Mouse (Mus musculus) hindbrain, embryonic 11.5 days (tissue): ENCODE measurements at regions not wholly inside any gene's neighbourhood (a gene's known extent, or its start where the extent isn't known, plus 50 kb on each side); places are given as distances from the start of the nearest gene placed in this dataset.

Experiments
- ATAC-seq: fragments of 200-750 bp; cut with Nextera tagmentation; 2 replicates; pipeline ENCODE4 v1.8.0; 2017; ENCODE audit warnings: mild to moderate bottlenecking, moderate TSS enrichment, moderate library complexity; ENCODE audit not compliant: low FRiP score
- DNase-seq: peaks from one replicate; pipeline ENCODE4 v3.0.0-alpha.2; 2015; ENCODE audit warnings: low spot score
- H3K27ac ChIP-seq: fragments of 300-500 bp; sonication (generic); 2 replicates; pipeline ENCODE4 v1.5.1; 2014; ENCODE audit warnings: mild to moderate bottlenecking, low read depth, low read length
- H3K27me3 ChIP-seq: fragments of 300-500 bp; sonication (generic); 2 replicates; pipeline ENCODE4 v1.6.1; 2014; ENCODE audit warnings: mild to moderate bottlenecking, low read length, moderate library complexity, mixed read lengths; ENCODE audit not compliant: control insufficient read depth, insufficient read depth
- H3K36me3 ChIP-seq: fragments of 300-500 bp; sonication (generic); 2 replicates; pipeline ENCODE4 v1.6.1; 2014; ENCODE audit warnings: mild to moderate bottlenecking, low read length, moderate library complexity, mixed read lengths; ENCODE audit not compliant: control insufficient read depth, insufficient read depth
- H3K4me1 ChIP-seq: fragments of 300-500 bp; sonication (generic); replicated peaks from 2 replicates; pipeline ENCODE4 v1.6.1; 2014; ENCODE audit warnings: low read length, mixed read lengths; ENCODE audit not compliant: control insufficient read depth, insufficient read depth
- H3K4me2 ChIP-seq: fragments of 300-500 bp; sonication (generic); replicated peaks from 2 replicates; pipeline ENCODE4 v1.6.1; 2014; ENCODE audit warnings: mild to moderate bottlenecking, low read depth, low read length
- H3K4me3 ChIP-seq: fragments of 300-500 bp; sonication (generic); 2 replicates; pipeline ENCODE4 v1.5.1; 2014; ENCODE audit warnings: low read depth, low read length
- H3K9ac ChIP-seq: fragments of 300-500 bp; sonication (generic); 2 replicates; pipeline ENCODE4 v1.6.1; 2014; ENCODE audit warnings: low read depth, low read length
- H3K9me3 ChIP-seq: fragments of 300-500 bp; sonication (generic); 2 replicates; pipeline ENCODE4 v1.6.1; 2016; ENCODE audit warnings: low read length; ENCODE audit not compliant: control insufficient read depth
- WGBS: fragments of 180-500 bp; shearing (Covaris S2); extraction: QIAGEN DNeasy Blood & Tissue Kit; methylation state at CpG from one replicate; pipeline ENCODE4 v1.1.7; 2014; 5-methylcytosine and 5-hydroxymethylcytosine counted together

GRCm38 (mm10) chr5:111985997-111986396 is 252.3 kb downstream of the Gm26897 start:
- H3K4me3 ChIP-seq: no peak overlapping the region
- no peak overlapping the region for H3K27ac ChIP-seq
- no peak overlapping the region for H3K9ac ChIP-seq
- DNase-seq (no peak), ATAC-seq (no peak)
- H3K9me3 ChIP-seq: no peaks in the 10 kb centered on the region
- no peaks in the 10 kb centered on the region for H3K27me3 ChIP-seq
- 72% methylated on average over 8 of the region's 8 CpGs for WGBS
- no peaks in the 10 kb centered on the region for H3K36me3 ChIP-seq
- H3K4me2 ChIP-seq: no peak overlapping the region
- H3K4me1 ChIP-seq: no peaks in the 10 kb centered on the region

GRCm38 (mm10) chr5:111987036-111987435 is 253.3 kb downstream of the Gm26897 start:
- peak; percentile 38 for DNase-seq
- Histone ChIP-seq H3K4me3 (no peak overlapping the region), H3K36me3 (no peaks in the 10 kb centered on the region), H3K27ac (no peak overlapping the region), H3K9ac (no peak overlapping the region), H3K4me1 (no peaks in the 10 kb centered on the region), H3K4me2 (no peak overlapping the region), H3K27me3 (no peaks in the 10 kb centered on the region), H3K9me3 (no peaks in the 10 kb centered on the region)
- 53% methylated on average over 6 of the region's 6 CpGs for WGBS
- ATAC-seq: no peak

GRCm38 (mm10) chr5:111991805-111992204 is 258.1 kb downstream of the Gm26897 start:
- Histone ChIP-seq H3K27me3 (no peaks in the 10 kb centered on the region), H3K9ac (no peak overlapping the region), H3K36me3 (no peaks in the 10 kb centered on the region), H3K4me3 (no peak overlapping the region), H3K4me1 (no peaks in the 10 kb centered on the region), H3K27ac (no peak overlapping the region), H3K4me2 (no peak overlapping the region), H3K9me3 (no peaks in the 10 kb centered on the region)
- DNase-seq (no peak), ATAC-seq (no peak)
- WGBS: 89% methylated on average over 10 of the region's 10 CpGs

- no peak overlapping the region for H3K4me3 ChIP-seq
- no peaks in the 10 kb centered on the region for H3K36me3 ChIP-seq
- no peaks in the 10 kb centered on the region for H3K4me1 ChIP-seq
- ATAC-seq (no peak), DNase-seq (no peak)
- no peaks in the 10 kb centered on the region for H3K27me3 ChIP-seq
- no peak overlapping the region for H3K27ac ChIP-seq
- H3K9ac ChIP-seq: no peak overlapping the region
- WGBS: 60% methylated on average over 7 of the region's 7 CpGs
- H3K9me3 ChIP-seq: no peaks in the 10 kb centered on the region
- H3K4me2 ChIP-seq: no peak overlapping the region
Measured at GRCm38 (mm10) chr5:111993221-111993620, 259.1 kb downstream of the Cryba4 start.

- H3K27ac ChIP-seq: no peak overlapping the region
- DNase-seq: peak; percentile 53
- WGBS: 79% methylated on average over 9 of the region's 9 CpGs
Measured at GRCm38 (mm10) chr5:111993930-111994329, 258.4 kb downstream of the Cryba4 start.

GRCm38 (mm10) chr5:111996806-111997205 is 255.5 kb downstream of the Cryba4 start:
- Histone ChIP-seq H3K4me3 (no peak overlapping the region), H3K27me3 (no peaks in the 10 kb centered on the region), H3K9ac (no peak overlapping the region), H3K27ac (no peak overlapping the region), H3K9me3 (no peaks in the 10 kb centered on the region), H3K36me3 (no peaks in the 10 kb centered on the region), H3K4me1 (peaks cover under 1% of the 10 kb centered on the region; the same call in 1 of the 2 replicates), H3K4me2 (no peak overlapping the region)
- no peak for ATAC-seq
- DNase-seq: no peak
- WGBS: 64% methylated on average over 3 of the region's 3 CpGs

More at GRCm38 (mm10) chr5:111993930-111994329, 258.4 kb downstream of the Cryba4 start:
- no peaks in the 10 kb centered on the region for H3K27me3 ChIP-seq
- H3K4me3 ChIP-seq: no peak overlapping the region
- no peak overlapping the region for H3K9ac ChIP-seq
- no peaks in the 10 kb centered on the region for H3K4me1 ChIP-seq
- no peak for ATAC-seq
- no peaks in the 10 kb centered on the region for H3K9me3 ChIP-seq
- no peaks in the 10 kb centered on the region for H3K36me3 ChIP-seq
- no peak overlapping the region for H3K4me2 ChIP-seq

- Histone ChIP-seq H3K4me3 (no peak overlapping the region), H3K36me3 (no peaks in the 10 kb centered on the region), H3K27me3 (no peaks in the 10 kb centered on the region), H3K9me3 (no peaks in the 10 kb centered on the region), H3K4me2 (no peak overlapping the region), H3K9ac (no peak overlapping the region), H3K27ac (peak overlapping the region; percentile 84), H3K4me1 (peaks cover 5% of the 10 kb centered on the region; the same call in 1 of the 2 replicates)
- 16% methylated on average over 32 of the region's 32 CpGs for WGBS
- ATAC-seq (peak; percentile 83), DNase-seq (peak; percentile 65)
Measured at GRCm38 (mm10) chr5:112001742-112002701, 250.3 kb downstream of the Cryba4 start.

- H3K4me3 ChIP-seq: no peak overlapping the region
- H3K9ac ChIP-seq: no peak overlapping the region
- H3K4me1 ChIP-seq: peaks cover 5% of the 10 kb centered on the region; the same call in 1 of the 2 replicates
- peak; percentile 39 for DNase-seq
- no peak overlapping the region for H3K4me2 ChIP-seq
- H3K36me3 ChIP-seq: no peaks in the 10 kb centered on the region
- H3K27me3 ChIP-seq: no peaks in the 10 kb centered on the region
- peak overlapping the region; percentile 84 for H3K27ac ChIP-seq
- 50% methylated on average over 12 of the region's 12 CpGs for WGBS
- ATAC-seq: no peak
- no peaks in the 10 kb centered on the region for H3K9me3 ChIP-seq
Measured at GRCm38 (mm10) chr5:112002856-112003660, 249.3 kb downstream of the Cryba4 start.
